Mouse (Mus musculus): ENCODE measurements around the gene Cks1b. TPM values are rescaled to one million over a fixed set of nuclear protein-coding genes. Genes with fewer than 3 reads are reported as not detected.

Cks1b gene
- polyA plus RNA-seq (2015; fragmentation: Nextera tagmentation; extraction: Ambion mirVana): 315 and 326 TPM in 2 replicates

DNA sequence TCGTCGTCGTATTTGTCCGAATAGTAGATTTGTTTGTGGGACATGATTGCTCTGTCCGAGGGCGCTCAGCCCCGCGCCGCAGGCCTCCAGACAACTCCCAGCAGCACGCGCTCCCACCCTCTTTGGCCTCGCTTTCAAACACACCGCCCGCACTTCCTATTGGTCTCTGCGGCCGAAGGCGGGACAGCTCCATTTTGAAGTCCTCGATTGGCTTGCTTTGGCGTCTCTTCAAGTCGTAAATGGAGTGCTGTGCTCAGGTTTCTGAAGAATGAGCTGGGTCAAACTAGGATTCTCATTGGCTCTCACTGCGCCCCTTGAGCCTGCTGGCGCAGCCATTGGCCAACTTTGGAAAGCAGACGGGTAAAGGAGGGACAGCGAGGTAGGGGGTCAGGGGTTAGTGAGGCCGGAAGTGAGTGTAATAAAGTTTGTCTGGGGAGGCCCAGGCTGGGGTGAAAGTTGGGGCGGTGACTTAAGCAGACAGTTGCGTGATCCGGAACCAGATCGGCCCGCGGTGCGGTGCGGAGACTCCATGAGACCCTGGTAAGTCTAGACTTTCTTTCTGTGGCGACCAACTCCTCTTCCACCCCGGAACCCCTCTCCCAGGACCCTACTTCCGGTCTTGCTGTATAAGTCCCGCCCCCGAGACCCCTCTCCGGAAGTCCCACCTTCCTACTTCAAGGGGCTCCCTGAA is at the start of gene Cks1b, which contains the start of gene Shc1:
TSS of gene Cks1b (minus strand) at position 214 of the 691 bp plus-strand sequence.
TSS of gene Shc1 (plus strand) at position 274 of the 691 bp plus-strand sequence.
- peak within 1 kb of the TSS; percentile 91 for H3K4me2 ChIP-seq (ENCODE audit: low read length)
- peak within 1 kb of the TSS; percentile 51 for H3K4me3 ChIP-seq (replicated peaks; ENCODE audit: low read depth, low read length)
- H3K36me3 ChIP-seq (ENCODE audit: insufficient read depth, low read length): peaks cover 21% of the 10 kb centered on the region
- peaks cover 21% of the 10 kb centered on the region for H3K4me1 ChIP-seq (replicated peaks; ENCODE audit: insufficient read depth, low read length)
- H3K27ac ChIP-seq: peak within 1 kb of the TSS; percentile 97
- peak; percentile 93 for ATAC-seq (replicated peaks; ENCODE audit: low FRiP score, low read depth)
- WGBS: under 1% methylated on average over 39 of the region's 39 CpGs
- peak within 1 kb of the TSS; percentile 66 for H3K9ac ChIP-seq (ENCODE audit: low read depth, low read length)
- peak; percentile 100 for DNase-seq (ENCODE audit: low spot score)
- H3K27me3 ChIP-seq (ENCODE audit: insufficient read depth, low read length): no peaks in the 10 kb centered on the region
- no peak for TF ChIP-seq CTCF (IDR thresholded peaks at IDR 0.05; ENCODE audit: low read depth)
- H3K9me3 ChIP-seq (replicated peaks; ENCODE audit: low read length): no peaks in the 10 kb centered on the region

DNA sequence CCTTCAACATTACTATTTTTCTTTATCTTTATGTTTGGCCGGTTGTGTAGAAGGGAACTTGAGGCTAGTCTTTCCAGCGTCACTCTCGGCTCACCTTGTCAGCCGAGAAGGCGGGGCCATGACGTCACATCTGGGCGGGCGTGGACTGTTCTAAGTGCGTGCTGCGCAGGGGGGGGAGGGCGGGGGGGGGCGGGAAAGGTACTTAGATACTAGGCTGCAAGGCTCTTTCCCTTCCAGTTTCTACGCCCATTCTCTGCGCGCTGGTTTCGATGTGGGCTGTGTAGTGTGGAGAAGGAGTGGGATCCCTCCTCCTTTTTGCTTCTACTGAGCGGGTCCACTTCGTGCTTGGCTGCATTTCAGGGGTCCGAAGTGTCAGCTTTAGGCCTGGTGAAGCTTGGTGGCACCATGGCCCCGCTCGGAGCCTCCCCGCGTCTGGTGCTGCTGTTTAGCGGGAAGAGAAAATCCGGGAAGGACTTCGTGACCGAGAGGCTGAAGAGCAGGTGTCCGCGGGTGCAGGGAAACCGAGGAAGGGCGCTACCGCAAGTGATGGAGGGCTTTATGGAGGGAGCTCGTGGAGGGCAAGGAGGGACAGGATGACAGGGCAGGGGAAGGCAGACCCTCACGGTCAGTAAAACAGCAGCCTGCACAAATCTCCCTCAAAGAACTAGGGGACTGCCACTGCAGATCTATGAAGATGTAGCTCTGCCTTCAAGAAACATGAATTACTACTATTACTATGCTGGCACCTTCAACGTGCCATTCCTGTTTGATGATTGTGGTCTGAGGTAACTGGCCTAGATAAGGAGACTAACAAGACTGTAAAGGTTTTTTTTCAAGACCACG is 41.0 kb upstream of the Cks1b start:
- DNase-seq (ENCODE audit: low spot score) (peak; percentile 89), ATAC-seq (replicated peaks; ENCODE audit: low FRiP score, low read depth) (peak; percentile 88)
- Histone ChIP-seq H3K9ac (ENCODE audit: low read depth, low read length) (peak overlapping the region; percentile 70), H3K27me3 (ENCODE audit: insufficient read depth, low read length) (no peaks in the 10 kb centered on the region), H3K9me3 (replicated peaks; ENCODE audit: low read length) (no peaks in the 10 kb centered on the region), H3K4me1 (replicated peaks; ENCODE audit: insufficient read depth, low read length) (peaks cover 8% of the 10 kb centered on the region), H3K4me3 (replicated peaks; ENCODE audit: low read depth, low read length) (peak overlapping the region; percentile 60), H3K27ac (peak overlapping the region; percentile 79; the same call in 1 of the 2 replicates), H3K36me3 (ENCODE audit: insufficient read depth, low read length) (no peaks in the 10 kb centered on the region), H3K4me2 (ENCODE audit: low read length) (peak overlapping the region; percentile 82)
- TF ChIP-seq CTCF (IDR thresholded peaks at IDR 0.05; ENCODE audit: low read depth): no peak
- under 1% methylated on average over 36 of the region's 36 CpGs for WGBS

- Histone ChIP-seq H3K9me3 (replicated peaks; ENCODE audit: low read length) (no peaks in the 10 kb centered on the region), H3K4me1 (replicated peaks; ENCODE audit: insufficient read depth, low read length) (peaks cover 8% of the 10 kb centered on the region), H3K4me2 (ENCODE audit: low read length) (peak overlapping the region; percentile 82), H3K9ac (ENCODE audit: low read depth, low read length) (no peak overlapping the region; the same call in 1 of the 2 replicates), H3K27ac (0 out of 2 replicates have a peak overlapping the region, but pooled peaks have one; percentile 79), H3K36me3 (ENCODE audit: insufficient read depth, low read length) (no peaks in the 10 kb centered on the region), H3K27me3 (ENCODE audit: insufficient read depth, low read length) (no peaks in the 10 kb centered on the region), H3K4me3 (replicated peaks; ENCODE audit: low read depth, low read length) (peak overlapping the region; percentile 60)
- ATAC-seq (replicated peaks; ENCODE audit: low FRiP score, low read depth) (peak; percentile 37; the same call in 1 of the 2 replicates), DNase-seq (ENCODE audit: low spot score) (no peak)
- 40% methylated on average over 13 of the region's 13 CpGs for WGBS
- TF ChIP-seq CTCF (IDR thresholded peaks at IDR 0.05; ENCODE audit: low read depth): no peak
Measured at GRCm38 (mm10) chr3:89458372-89458964, 40.3 kb upstream of the Cks1b start.

- no peaks in the 10 kb centered on the region for H3K27me3 ChIP-seq (ENCODE audit: insufficient read depth, low read length)
- no peak overlapping the region for H3K9ac ChIP-seq (ENCODE audit: low read depth, low read length)
- DNase-seq (ENCODE audit: low spot score): peak; percentile 73
- TF ChIP-seq CTCF (IDR thresholded peaks at IDR 0.05; ENCODE audit: low read depth): peak; percentile 82
- H3K4me1 ChIP-seq (replicated peaks; ENCODE audit: insufficient read depth, low read length): peaks cover 8% of the 10 kb centered on the region
- H3K36me3 ChIP-seq (ENCODE audit: insufficient read depth, low read length): no peaks in the 10 kb centered on the region
- no peak overlapping the region for H3K4me2 ChIP-seq (ENCODE audit: low read length)
- WGBS: 33% methylated on average over 10 of the region's 10 CpGs
- no peak overlapping the region for H3K27ac ChIP-seq
- H3K4me3 ChIP-seq (replicated peaks; ENCODE audit: low read depth, low read length): no peak overlapping the region
- no peaks in the 10 kb centered on the region for H3K9me3 ChIP-seq (replicated peaks; ENCODE audit: low read length)
- ATAC-seq (replicated peaks; ENCODE audit: low FRiP score, low read depth): 0 out of 2 replicates have a peak, but pooled peaks have one; percentile 53
Measured at GRCm38 (mm10) chr3:89456726-89457665, 38.8 kb upstream of the Cks1b start.

- Histone ChIP-seq H3K27me3 (ENCODE audit: insufficient read depth, low read length) (no peaks in the 10 kb centered on the region), H3K4me2 (ENCODE audit: low read length) (no peak overlapping the region), H3K4me3 (replicated peaks; ENCODE audit: low read depth, low read length) (no peak overlapping the region), H3K9me3 (replicated peaks; ENCODE audit: low read length) (no peaks in the 10 kb centered on the region), H3K4me1 (replicated peaks; ENCODE audit: insufficient read depth, low read length) (peaks cover 8% of the 10 kb centered on the region), H3K27ac (no peak overlapping the region), H3K9ac (ENCODE audit: low read depth, low read length) (no peak overlapping the region), H3K36me3 (ENCODE audit: insufficient read depth, low read length) (no peaks in the 10 kb centered on the region)
- no peak for TF ChIP-seq CTCF (IDR thresholded peaks at IDR 0.05; ENCODE audit: low read depth)
- ATAC-seq (replicated peaks; ENCODE audit: low FRiP score, low read depth): no peak
- 57% methylated on average over 1 of the region's 1 CpGs for WGBS
- DNase-seq (ENCODE audit: low spot score): no peak
Measured at GRCm38 (mm10) chr3:89455786-89456285, 37.7 kb upstream of the Cks1b start.
